Mouse (Mus musculus): ENCODE data around the gene Triap1. TPM values are rescaled to one million over a fixed set of nuclear protein-coding genes. Genes with fewer than 3 reads are reported as not detected.

Triap1 gene
- total RNA-seq, 2 experiments from 2014 or later, result 23.2 to 24.3 TPM

GRCm38 (mm10) chr5:115327610-115328548 is 13.1 kb upstream of the Triap1 start:
- DNase-seq, result peak; percentile 42 to 47
- intact Hi-C loops (cut with DNase I), result loop anchor here (1.0 to 5.0 kb wide), 3 partner anchors 13 to 36 kb away; partner anchors contain the start of genes Dynll1, Gatc and Triap1

- intact Hi-C loops (cut with DNase I), result no loop called here
- DNase-seq, result peak in 1 of 2 experiments; percentile 39
Measured at GRCm38 (mm10) chr5:115330955-115331354, 10.1 kb upstream of the Triap1 start.

GRCm38 (mm10) chr5:115333626-115334025 is 7.4 kb upstream of the Triap1 start:
- no peak for DNase-seq
- intact Hi-C loops (cut with DNase I), result no loop called here

GRCm38 (mm10) chr5:115340007-115340406 is 1.0 kb upstream of the Triap1 start:
- DNase-seq, result no peak
- intact Hi-C loops (cut with DNase I), result loop anchor here (2.0 to 5.0 kb wide), 3 partner anchors 13 to 58 kb away; partner anchors contain the start of genes Dynll1 and Srsf9

- DNase-seq, result no peak
- intact Hi-C loops (cut with DNase I), result loop anchor here (2.0 to 5.0 kb wide), 3 partner anchors 15 to 59 kb away; partner anchors contain the start of genes Dynll1 and Srsf9
Measured at GRCm38 (mm10) chr5:115341314-115342165, 515 bp downstream of the Triap1 start.

GRCm38 (mm10) chr5:115347564-115347963 is 6.5 kb downstream of the Triap1 start:
- DNase-seq, result peak; percentile 85 to 89
- intact Hi-C loops (cut with DNase I), result no loop called here

- intact Hi-C loops (cut with DNase I), result loop anchor here (2.0 kb wide), 2 partner anchors 48 to 112 kb away; partner anchors contain the start of gene Dynll1
- peak; percentile 99 for DNase-seq
Measured at GRCm38 (mm10) chr5:115348546-115349224, 7.7 kb downstream of the Triap1 start, which contains the start of gene Cox6a1. TSS of gene Cox6a1 (minus strand) at chr5:115348981.

- DNase-seq, result no peak
- intact Hi-C loops (cut with DNase I), result loop anchor here (2.0 kb wide), 2 partner anchors 48 to 112 kb away; partner anchors contain the start of gene Dynll1
Measured at GRCm38 (mm10) chr5:115349225-115349555, 8.2 kb downstream of the Triap1 start.

- intact Hi-C loops (cut with DNase I), result no loop called here
- no peak for DNase-seq
Measured at GRCm38 (mm10) chr5:115351348-115351747, 10.3 kb downstream of the Triap1 start.

GRCm38 (mm10) chr5:115355070-115355469 is 14.0 kb downstream of the Triap1 start:
- no peak for DNase-seq
- intact Hi-C loops (cut with DNase I), result no loop called here

GRCm38 (mm10) chr5:115358872-115359271 is 17.8 kb downstream of the Triap1 start:
- intact Hi-C loops (cut with DNase I), result loop anchor here (1.0 kb wide), 1 partner anchor 82 kb away; no protein-coding TSS in a partner anchor
- DNase-seq, result peak; percentile 85 to 92

- intact Hi-C loops (cut with DNase I), result loop anchor here (1.0 kb wide), 1 partner anchor 82 kb away; no protein-coding TSS in a partner anchor
Measured at GRCm38 (mm10) chr5:115359438-115359837, 18.4 kb downstream of the Triap1 start.

GRCm38 (mm10) chr5:115359851-115360372 is 18.9 kb downstream of the Triap1 start:
- intact Hi-C loops (cut with DNase I), result loop anchor here (1.0 kb wide), 1 partner anchor 81 kb away; no protein-coding TSS in a partner anchor
- DNase-seq, result no peak

More at GRCm38 (mm10) chr5:115359438-115359837, 18.4 kb downstream of the Triap1 start:
- DNase-seq, result no peak

GRCm38 (mm10) chr5:115362216-115362615 is 21.2 kb downstream of the Triap1 start:
- no peak for DNase-seq
- intact Hi-C loops (cut with DNase I), result no loop called here

- no peak for DNase-seq
- intact Hi-C loops (cut with DNase I), result no loop called here
Measured at GRCm38 (mm10) chr5:115362819-115363714, 22.0 kb downstream of the Triap1 start.

GRCm38 (mm10) chr5:115364782-115365181 is 23.8 kb downstream of the Triap1 start:
- DNase-seq, result no peak
- intact Hi-C loops (cut with DNase I), result no loop called here

- peak in 1 of 2 experiments; percentile 15 for DNase-seq
- intact Hi-C loops (cut with DNase I), result no loop called here
Measured at GRCm38 (mm10) chr5:115371736-115372135, 30.7 kb downstream of the Triap1 start.

GRCm38 (mm10) chr5:115373441-115374203 is 32.6 kb downstream of the Triap1 start:
- DNase-seq, result no peak
- intact Hi-C loops (cut with DNase I), result no loop called here
